Mouse (Mus musculus): ENCODE results near the gene U2af1l4.

- TF ChIP-seq CTCF (IDR thresholded peaks at IDR 0.05; ENCODE audit: extremely low read depth, insufficient read depth, low read length) (no peak), POLR2A (IDR thresholded peaks at IDR 0.05; ENCODE audit: extremely low read depth, insufficient read depth, low read length) (no peak)
Observed at GRCm38 (mm10) chr7:30596093-30596492, 33.0 kb downstream of the U2af1l4 start.

Measured in cortical plate, adult 2 months (tissue).